Mouse (Mus musculus) limb, embryonic 10.5 days (tissue): Measurements from ENCODE around the gene Olfr957. TPM values are rescaled to one million over a fixed set of nuclear protein-coding genes. Genes with fewer than 3 reads are reported as not detected.
A peak's percentile ranks its signal among the peaks of the same experiment; 100 is the strongest.

ENCODE experiments used
- DNase-seq: peaks from one replicate; pipeline ENCODE4 v3.0.0-alpha.2; 2017; ENCODE audit warnings: low spot score
- H3K27ac ChIP-seq: fragments of 300-500 bp; sonication (generic); 2 replicates; pipeline ENCODE4 v1.5.1; 2016; ENCODE audit warnings: mild to moderate bottlenecking
- H3K27me3 ChIP-seq: fragments of 300-500 bp; sonication (generic); 2 replicates; pipeline ENCODE4 v1.6.1; 2016; ENCODE audit warnings: low read depth, mild to moderate bottlenecking; ENCODE audit not compliant: poor library complexity, severe bottlenecking
- H3K36me3 ChIP-seq: fragments of 300-500 bp; sonication (generic); 2 replicates; pipeline ENCODE4 v1.6.1; 2016; ENCODE audit warnings: mild to moderate bottlenecking, moderate library complexity
- H3K4me1 ChIP-seq: fragments of 300-500 bp; sonication (generic); 2 replicates; pipeline ENCODE4 v1.6.1; 2016
- H3K4me3 ChIP-seq: fragments of 300-500 bp; sonication (generic); 2 replicates; pipeline ENCODE4 v1.5.1; 2016; ENCODE audit warnings: mild to moderate bottlenecking, moderate library complexity
- H3K9me3 ChIP-seq: fragments of 300-500 bp; sonication (generic); replicated peaks from 2 replicates; pipeline ENCODE4 v1.6.1; 2016; ENCODE audit warnings: mild to moderate bottlenecking
- WGBS: fragments of 180-500 bp; shearing (Covaris S2); methylation state at CpG from one replicate; pipeline ENCODE4 v1.1.7; 2016; 5-methylcytosine and 5-hydroxymethylcytosine counted together
- polyA plus RNA-seq: library from polyadenylated mRNA; unstranded; fragments of >200 nt; fragmentation: Nextera tagmentation; extraction: Ambion mirVana; gene quantifications from 2 replicates; pipeline ENCODE4 v1.2.1, GENCODE M21; 2016

The Olfr957 gene
- not detected in 2 replicates for polyA plus RNA-seq

- no peak within 1 kb of the TSS for H3K27ac ChIP-seq
- no peak for DNase-seq
- H3K36me3 ChIP-seq: no peaks in the 10 kb centered on the region
- H3K9me3 ChIP-seq: no peaks in the 10 kb centered on the region
- H3K4me3 ChIP-seq: no peak within 1 kb of the TSS
- WGBS: 79% methylated on average over 3 of the region's 3 CpGs
- no peaks in the 10 kb centered on the region for H3K27me3 ChIP-seq
- no peaks in the 10 kb centered on the region for H3K4me1 ChIP-seq
These were observed at the start of gene Olfr957 for GRCm38 (mm10) chr9:39515531-39515930. Gene Olfr957 (minus strand): TSS chr9:39515809.

- no peaks in the 10 kb centered on the region for H3K4me1 ChIP-seq
- H3K4me3 ChIP-seq: no peak overlapping the region
- no peak for DNase-seq
- no peaks in the 10 kb centered on the region for H3K27me3 ChIP-seq
- no peaks in the 10 kb centered on the region for H3K36me3 ChIP-seq
- H3K9me3 ChIP-seq: no peaks in the 10 kb centered on the region
- H3K27ac ChIP-seq: no peak overlapping the region
These were observed 42.7 kb upstream of the Olfr957 start for GRCm38 (mm10) chr9:39558349-39558647.

- Histone ChIP-seq H3K36me3 (no peaks in the 10 kb centered on the region), H3K4me3 (no peak overlapping the region), H3K27ac (no peak overlapping the region), H3K9me3 (no peaks in the 10 kb centered on the region), H3K4me1 (no peaks in the 10 kb centered on the region), H3K27me3 (no peaks in the 10 kb centered on the region)
- DNase-seq: no peak
- WGBS: 65% methylated on average over 3 of the region's 3 CpGs
These were observed 42.1 kb upstream of the Olfr957 start for GRCm38 (mm10) chr9:39557529-39558348.

- Histone ChIP-seq H3K36me3 (no peaks in the 10 kb centered on the region), H3K27me3 (no peaks in the 10 kb centered on the region), H3K4me1 (no peaks in the 10 kb centered on the region), H3K9me3 (no peaks in the 10 kb centered on the region), H3K27ac (no peak within 1 kb of the TSS), H3K4me3 (no peak within 1 kb of the TSS)
- DNase-seq: no peak
- 72% methylated on average over 2 of the region's 2 CpGs for WGBS
These were observed 38.3 kb upstream of the Olfr957 start, which contains the start of gene Olfr958 for GRCm38 (mm10) chr9:39553946-39554345. Gene Olfr958 (minus strand): TSS chr9:39554054.

- no peak for DNase-seq
- Histone ChIP-seq H3K9me3 (no peaks in the 10 kb centered on the region), H3K4me3 (no peak overlapping the region), H3K4me1 (no peaks in the 10 kb centered on the region), H3K27me3 (no peaks in the 10 kb centered on the region), H3K27ac (no peak overlapping the region), H3K36me3 (no peaks in the 10 kb centered on the region)
- whole genome bisulfite sequencing: 91% methylated on average over 5 of the region's 5 CpGs
These were observed 35.2 kb upstream of the Olfr957 start for GRCm38 (mm10) chr9:39550806-39551205.

- Histone ChIP-seq H3K36me3 (no peaks in the 10 kb centered on the region), H3K9me3 (no peaks in the 10 kb centered on the region), H3K4me1 (no peaks in the 10 kb centered on the region), H3K4me3 (no peak overlapping the region), H3K27me3 (no peaks in the 10 kb centered on the region), H3K27ac (no peak overlapping the region)
- 81% methylated on average over 1 of the region's 1 CpGs for whole genome bisulfite sequencing
- no peak for DNase-seq
These were observed 8.1 kb upstream of the Olfr957 start for GRCm38 (mm10) chr9:39523616-39524285.

- no peak for DNase-seq
- H3K27me3 ChIP-seq: no peaks in the 10 kb centered on the region
- no peaks in the 10 kb centered on the region for H3K4me1 ChIP-seq
- H3K27ac ChIP-seq: no peak overlapping the region
- H3K4me3 ChIP-seq: no peak overlapping the region
- no peaks in the 10 kb centered on the region for H3K36me3 ChIP-seq
- no peaks in the 10 kb centered on the region for H3K9me3 ChIP-seq
These were observed 3.0 kb upstream of the Olfr957 start for GRCm38 (mm10) chr9:39518595-39518994.

GRCm38 (mm10) chr9:39509412-39509811, 6.2 kb downstream of the Olfr957 start:
- 83% methylated on average over 9 of the region's 9 CpGs for WGBS
- Histone ChIP-seq H3K27me3 (no peaks in the 10 kb centered on the region), H3K36me3 (no peaks in the 10 kb centered on the region), H3K4me3 (no peak overlapping the region), H3K27ac (no peak overlapping the region), H3K9me3 (no peaks in the 10 kb centered on the region), H3K4me1 (no peaks in the 10 kb centered on the region)
- DNase-seq: no peak

GRCm38 (mm10) chr9:39508998-39509397, 6.6 kb downstream of the Olfr957 start:
- no peak overlapping the region for H3K27ac ChIP-seq
- DNase-seq: peak; percentile 47
- no peaks in the 10 kb centered on the region for H3K4me1 ChIP-seq
- no peaks in the 10 kb centered on the region for H3K9me3 ChIP-seq
- 11% methylated on average over 6 of the region's 6 CpGs for WGBS
- no peaks in the 10 kb centered on the region for H3K27me3 ChIP-seq
- H3K36me3 ChIP-seq: no peaks in the 10 kb centered on the region
- no peak overlapping the region for H3K4me3 ChIP-seq

- WGBS: 91% methylated on average over 2 of the region's 2 CpGs
- H3K9me3 ChIP-seq: no peaks in the 10 kb centered on the region
- H3K4me3 ChIP-seq: no peak within 1 kb of the TSS
- DNase-seq: no peak
- H3K4me1 ChIP-seq: no peaks in the 10 kb centered on the region
- H3K27ac ChIP-seq: no peak within 1 kb of the TSS
- H3K36me3 ChIP-seq: no peaks in the 10 kb centered on the region
- no peaks in the 10 kb centered on the region for H3K27me3 ChIP-seq
These were observed 21.7 kb downstream of the Olfr957 start, which contains the start of gene Olfr44 for GRCm38 (mm10) chr9:39493895-39494294. Gene Olfr44 (minus strand): TSS chr9:39493995.

GRCm38 (mm10) chr9:39471844-39472243, 43.8 kb downstream of the Olfr957 start, which contains the start of gene Olfr955:
Gene Olfr955 (minus strand): TSS chr9:39471944.
- DNase-seq: no peak
- WGBS: 63% methylated on average over 1 of the region's 1 CpGs
- Histone ChIP-seq H3K36me3 (no peaks in the 10 kb centered on the region), H3K9me3 (no peaks in the 10 kb centered on the region), H3K27ac (no peak within 1 kb of the TSS), H3K4me3 (no peak within 1 kb of the TSS), H3K4me1 (no peaks in the 10 kb centered on the region), H3K27me3 (no peaks in the 10 kb centered on the region)
